Mouse (Mus musculus) cortical plate, adult 2 months (tissue): Measurements from ENCODE around the gene Ehbp1l1.

Source experiments
- CTCF ChIP-seq: fragments of 200-500 bp; IDR thresholded peaks from 2 replicates; pipeline ENCODE4 v1.5.1; 2011; ENCODE audit warnings: mild to moderate bottlenecking, control low read depth, low read length; ENCODE audit not compliant: insufficient read depth; ENCODE audit errors: extremely low read depth
- POLR2A ChIP-seq: fragments of 200-500 bp; IDR thresholded peaks from 2 replicates; pipeline ENCODE4 v1.6.1; 2011; ENCODE audit warnings: mild to moderate bottlenecking, low read length, control low read depth; ENCODE audit not compliant: insufficient read depth; ENCODE audit errors: extremely low read depth

- TF ChIP-seq CTCF (no peak), POLR2A (no peak)
Observed at GRCm38 (mm10) chr19:5723934-5724548, 2.1 kb downstream of the Ehbp1l1 start.
